ENCODE assay signal across 10 mouse cellular contexts in the genomic region with DNA sequence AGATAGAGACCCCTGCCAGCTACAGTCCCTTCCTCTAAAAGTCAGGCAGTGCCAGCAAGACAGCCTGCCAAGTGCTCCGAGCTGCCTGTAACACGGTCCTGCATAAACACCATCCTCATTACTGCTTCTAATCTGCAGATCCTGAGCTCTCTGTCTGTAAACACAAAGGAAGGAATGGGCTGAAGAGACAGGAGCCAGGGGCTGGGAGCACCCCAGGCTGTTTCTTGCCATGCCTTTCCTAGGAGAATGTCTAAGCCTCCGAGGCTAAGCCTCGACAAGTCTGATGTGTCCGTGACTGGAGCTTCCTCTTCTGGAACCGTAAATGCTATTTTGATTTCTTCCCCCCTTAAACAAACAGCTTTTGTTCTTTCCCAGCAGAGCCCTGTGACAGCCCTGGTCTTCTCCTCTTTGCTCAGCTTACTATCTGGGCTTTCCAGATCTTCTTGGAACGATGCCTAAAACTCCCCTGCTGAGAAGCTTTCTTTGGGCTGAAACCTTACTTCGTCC. TPM values are rescaled to one million over a fixed set of nuclear protein-coding genes. Genes with fewer than 3 reads are reported as not detected.
DNase-seq lines count a peak whose midpoint lies in the region; ATAC-seq and TF ChIP-seq lines count a peak whose summit lies in the region.
"Had no signal": no experiment of that assay in that cellular context is flagged by ENCODE, and none has a peak within 500 bp of the region (broad histone marks: within the 10 kb centered on the region; RNA-seq: fewer than 3 reads in every experiment).

No protein-coding gene starts in this region.

- H3K9me3 ChIP-seq in forebrain, embryonic 10.5 days = peaks cover 2% of the 10 kb centered on the region; the same call in 1 of the 2 replicates
- no peaks in the 10 kb centered on the region for H3K9me3 ChIP-seq in forebrain, embryonic 11.5 days (ENCODE audit: control insufficient read depth, low read length)
- no peaks in the 10 kb centered on the region for H3K9me3 ChIP-seq in liver, embryonic 13.5 days (replicated peaks)
- H3K9me3 ChIP-seq in forebrain, embryonic 15.5 days = no peaks in the 10 kb centered on the region
- H3K9me3 ChIP-seq in midbrain, postnatal 0 days (ENCODE audit: low read length) = peaks cover under 1% of the 10 kb centered on the region; the same call in 1 of the 2 replicates
- H3K9me3 ChIP-seq in liver, embryonic 12.5 days (replicated peaks) = no peaks in the 10 kb centered on the region

- H3K4me2 ChIP-seq in forebrain, embryonic 11.5 days (ENCODE audit: low read depth, low read length, severe bottlenecking) = no peak overlapping the region
- no peak overlapping the region for H3K4me2 ChIP-seq in liver, embryonic 13.5 days
- H3K4me2 ChIP-seq in forebrain, embryonic 15.5 days (replicated peaks) = peak overlapping the region; percentile 1; the same call in 1 of the 2 replicates
- no peak overlapping the region for H3K4me2 ChIP-seq in midbrain, postnatal 0 days (ENCODE audit: low read depth, low read length, poor library complexity, severe bottlenecking)
- no peak overlapping the region for H3K4me2 ChIP-seq in liver, embryonic 12.5 days

- WGBS in forebrain, embryonic 10.5 days = 40% methylated on average over 8 of the region's 8 CpGs
- 30% methylated on average over 8 of the region's 8 CpGs for WGBS in forebrain, embryonic 11.5 days
- WGBS in liver, embryonic 13.5 days (ENCODE audit: insufficient replicate concordance) = 28% methylated on average over 8 of the region's 8 CpGs
- 7% methylated on average over 8 of the region's 8 CpGs for WGBS in forebrain, embryonic 15.5 days
- 10% methylated on average over 8 of the region's 8 CpGs for WGBS in midbrain, postnatal 0 days
- 38% methylated on average over 8 of the region's 8 CpGs for WGBS in liver, embryonic 12.5 days (ENCODE audit: insufficient replicate concordance)

- no peaks in the 10 kb centered on the region for H3K27me3 ChIP-seq in forebrain, embryonic 10.5 days (ENCODE audit: poor library complexity, severe bottlenecking)
- H3K27me3 ChIP-seq in forebrain, embryonic 11.5 days (ENCODE audit: control insufficient read depth, insufficient read depth, low read length) = no peaks in the 10 kb centered on the region
- no peaks in the 10 kb centered on the region for H3K27me3 ChIP-seq in liver, embryonic 13.5 days
- no peaks in the 10 kb centered on the region for H3K27me3 ChIP-seq in forebrain, embryonic 15.5 days
- H3K27me3 ChIP-seq in midbrain, postnatal 0 days (ENCODE audit: insufficient read depth, low read length) = no peaks in the 10 kb centered on the region
- H3K27me3 ChIP-seq in liver, embryonic 12.5 days (replicated peaks) = no peaks in the 10 kb centered on the region; the same call in 1 of the 2 replicates

- no peak overlapping the region for H3K4me3 ChIP-seq in forebrain, embryonic 10.5 days
- no peak overlapping the region for H3K4me3 ChIP-seq in forebrain, embryonic 11.5 days (ENCODE audit: low read depth, low read length)
- H3K4me3 ChIP-seq in liver, embryonic 13.5 days (replicated peaks) = no peak overlapping the region
- no peak overlapping the region for H3K4me3 ChIP-seq in forebrain, embryonic 15.5 days
- H3K4me3 ChIP-seq in midbrain, postnatal 0 days (ENCODE audit: low read depth, low read length) = no peak overlapping the region
- no peak overlapping the region for H3K4me3 ChIP-seq in liver, embryonic 12.5 days

- DNase-seq in forebrain, embryonic 10.5 days (ENCODE audit: extremely low spot score, low spot score) = no peak
- no peak for DNase-seq in forebrain, embryonic 11.5 days (ENCODE audit: low spot score)
- DNase-seq in liver, embryonic 13.5 days = no peak
- no peak for DNase-seq in liver
- DNase-seq in midbrain, postnatal 0 days (ENCODE audit: low spot score) = peak; percentile 47
- no peak for DNase-seq in spleen, postnatal 4 days (ENCODE audit: low spot score in 2 of 2)
- DNase-seq: cerebellum, adult 11-12 months; kidney, postnatal 25 days had no signal

- H3K36me3 ChIP-seq in forebrain, embryonic 10.5 days (replicated peaks) = no peaks in the 10 kb centered on the region
- H3K36me3 ChIP-seq in forebrain, embryonic 11.5 days (ENCODE audit: control insufficient read depth, insufficient read depth, low read length) = no peaks in the 10 kb centered on the region
- H3K36me3 ChIP-seq in liver, embryonic 13.5 days = no peaks in the 10 kb centered on the region
- no peaks in the 10 kb centered on the region for H3K36me3 ChIP-seq in forebrain, embryonic 15.5 days
- no peaks in the 10 kb centered on the region for H3K36me3 ChIP-seq in midbrain, postnatal 0 days (ENCODE audit: insufficient read depth, low read length)
- no peaks in the 10 kb centered on the region for H3K36me3 ChIP-seq in liver, embryonic 12.5 days

- H3K27ac ChIP-seq in forebrain, embryonic 10.5 days = peak overlapping the region; percentile 17; the same call in 1 of the 2 replicates
- no peak overlapping the region for H3K27ac ChIP-seq in forebrain, embryonic 11.5 days (ENCODE audit: low read depth, low read length)
- peak overlapping the region; percentile 18; the same call in 1 of the 2 replicates for H3K27ac ChIP-seq in liver, embryonic 13.5 days
- peak overlapping the region; percentile 50 for H3K27ac ChIP-seq in forebrain, embryonic 15.5 days (replicated peaks)
- H3K27ac ChIP-seq in midbrain, postnatal 0 days (ENCODE audit: low read depth, low read length) = 0 out of 2 replicates have a peak overlapping the region, but pooled peaks have one; percentile 55
- no peak overlapping the region for H3K27ac ChIP-seq in liver, embryonic 12.5 days

- peaks cover 41% of the 10 kb centered on the region for H3K4me1 ChIP-seq in forebrain, embryonic 10.5 days
- H3K4me1 ChIP-seq in forebrain, embryonic 11.5 days (replicated peaks; ENCODE audit: control insufficient read depth, insufficient read depth, low read length) = peaks cover 9% of the 10 kb centered on the region
- no peaks in the 10 kb centered on the region for H3K4me1 ChIP-seq in liver, embryonic 13.5 days (replicated peaks)
- H3K4me1 ChIP-seq in forebrain, embryonic 15.5 days = peaks cover 24% of the 10 kb centered on the region
- H3K4me1 ChIP-seq in midbrain, postnatal 0 days (ENCODE audit: insufficient read depth, low read length) = peaks cover 7% of the 10 kb centered on the region; the same call in 1 of the 2 replicates
- no peaks in the 10 kb centered on the region for H3K4me1 ChIP-seq in liver, embryonic 12.5 days

- no peak overlapping the region for H3K9ac ChIP-seq in forebrain, embryonic 11.5 days (ENCODE audit: low read length)
- no peak overlapping the region for H3K9ac ChIP-seq in liver, embryonic 13.5 days
- no peak overlapping the region for H3K9ac ChIP-seq in forebrain, embryonic 15.5 days (replicated peaks)
- no peak overlapping the region for H3K9ac ChIP-seq in midbrain, postnatal 0 days (replicated peaks; ENCODE audit: low read length, poor library complexity, severe bottlenecking)
- H3K9ac ChIP-seq in liver, embryonic 12.5 days = no peak overlapping the region

- TF ChIP-seq CTCF in midbrain, postnatal 0 days (IDR thresholded peaks at IDR 0.05) = no peak

- no peak for ATAC-seq in forebrain, embryonic 11.5 days (replicated peaks; ENCODE audit: low FRiP score)
- no peak for ATAC-seq in liver, embryonic 13.5 days (ENCODE audit: low read depth)
- peak; percentile 72 for ATAC-seq in forebrain, embryonic 15.5 days (replicated peaks)
- ATAC-seq in midbrain, postnatal 0 days (ENCODE audit: low FRiP score) = no peak
- ATAC-seq in liver, embryonic 12.5 days = no peak

RNA-seq across cellular contexts. Expression of gene Ccdc3, which starts 24.7 kb away (rescaled TPM):
- polyA plus RNA-seq in forebrain, embryonic 10.5 days (2016; fragmentation: Nextera tagmentation; extraction: Ambion mirVana) = 0.92 and 1.8 TPM in 2 replicates
- 3.9 and 4.6 TPM in 2 replicates for polyA plus RNA-seq in forebrain, embryonic 11.5 days (2014; fragmentation: Nextera tagmentation; extraction: Ambion mirVana)
- 4.0 and 5.1 TPM in 2 replicates for polyA plus RNA-seq in liver, embryonic 13.5 days (2015; fragmentation: Nextera tagmentation; extraction: Ambion mirVana)
- polyA plus RNA-seq in forebrain, embryonic 15.5 days (2015; fragmentation: Nextera tagmentation; extraction: Ambion mirVana) = 3.4 and 3.8 TPM in 2 replicates
- 11.4 and 11.9 TPM in 2 replicates for total RNA-seq in midbrain, postnatal 0 days (2014; rRNA removed)
- polyA plus RNA-seq in midbrain, postnatal 0 days (2015; fragmentation: Nextera tagmentation; extraction: Ambion mirVana) = 6.3 and 6.5 TPM in 2 replicates
- polyA plus RNA-seq in liver, embryonic 12.5 days (2016; fragmentation: Nextera tagmentation; extraction: Ambion mirVana) = 10.2 and 13.9 TPM in 2 replicates

RNA-seq across cellular contexts. Expression of gene Optn, which starts 49.0 kb away (rescaled TPM):
- 2.3 and 2.6 TPM in 2 replicates for polyA plus RNA-seq in forebrain, embryonic 10.5 days (2016; fragmentation: Nextera tagmentation; extraction: Ambion mirVana)
- polyA plus RNA-seq in forebrain, embryonic 11.5 days (2014; fragmentation: Nextera tagmentation; extraction: Ambion mirVana) = 3.0 and 3.6 TPM in 2 replicates
- 15.2 and 18.4 TPM in 2 replicates for polyA plus RNA-seq in liver, embryonic 13.5 days (2015; fragmentation: Nextera tagmentation; extraction: Ambion mirVana)
- polyA plus RNA-seq in forebrain, embryonic 15.5 days (2015; fragmentation: Nextera tagmentation; extraction: Ambion mirVana) = 5.7 and 6.6 TPM in 2 replicates
- total RNA-seq in midbrain, postnatal 0 days (2014; rRNA removed) = 25.2 and 35.0 TPM in 2 replicates
- polyA plus RNA-seq in midbrain, postnatal 0 days (2015; fragmentation: Nextera tagmentation; extraction: Ambion mirVana) = 28.5 and 28.7 TPM in 2 replicates
- polyA plus RNA-seq in liver, embryonic 12.5 days (2016; fragmentation: Nextera tagmentation; extraction: Ambion mirVana) = 18.5 and 18.7 TPM in 2 replicates

Comparison
In these comparisons a context has a peak if more than half of its experiments do, and no peak if none do; other contexts are left out.
1. H3K27ac ChIP-seq: peak in forebrain, embryonic 10.5 days (single experiment), liver, embryonic 13.5 days (single experiment), forebrain, embryonic 15.5 days (single experiment) and midbrain, postnatal 0 days (single experiment); none in forebrain, embryonic 11.5 days (single experiment) and liver, embryonic 12.5 days (single experiment).